Mouse (Mus musculus): Measurements from ENCODE around the gene Fmnl1.
A peak's percentile ranks its signal among the peaks of the same experiment; 100 is the strongest.

The Fmnl1 gene

DNA sequence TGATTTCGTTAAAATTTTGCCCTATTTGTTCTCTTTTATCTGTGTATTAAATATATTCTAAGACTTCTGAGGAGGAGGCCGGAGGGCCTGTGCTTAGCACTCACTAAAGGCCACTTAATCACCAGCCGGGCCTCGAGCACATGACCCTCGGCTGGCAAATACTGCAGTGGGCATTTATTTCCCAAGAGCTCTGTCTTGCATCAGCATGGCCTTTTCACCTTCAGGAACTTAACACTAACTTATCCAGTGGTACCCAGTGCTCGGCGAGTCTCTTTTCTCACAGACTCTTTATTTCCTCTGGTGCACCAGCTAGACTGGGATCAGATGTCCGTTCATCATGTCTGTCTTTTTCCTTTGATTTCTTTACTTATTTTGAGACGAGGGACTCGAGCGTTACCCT lies 10.2 kb upstream of the Fmnl1 start:
- DNase-seq (ENCODE audit: low read depth in 2 of 2, low spot score in 2 of 2), result no peak

DNA sequence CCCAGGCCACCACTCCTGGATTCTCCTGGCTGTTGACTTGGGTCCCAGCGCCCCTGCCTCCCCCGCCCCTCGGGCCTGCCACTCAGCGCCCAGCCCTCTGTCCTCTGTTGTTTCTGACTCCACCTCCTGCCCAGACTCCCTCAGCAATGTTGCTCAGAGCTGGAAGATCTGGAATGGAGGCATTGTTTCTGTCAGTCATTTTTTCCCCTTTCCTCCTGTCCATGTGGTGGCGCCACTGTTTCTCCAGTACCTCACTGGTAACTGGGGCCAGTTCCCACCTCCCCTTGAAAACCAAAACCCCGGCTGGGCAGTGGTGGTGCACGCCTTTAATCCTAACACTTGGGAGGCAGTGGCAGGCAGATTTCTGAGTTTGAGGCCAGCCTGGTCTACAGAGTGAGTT lies 9.5 kb upstream of the Fmnl1 start:
- DNase-seq (ENCODE audit: low read depth in 2 of 2, low spot score in 2 of 2), result no peak

- peak; percentile 56 to 70 for DNase-seq (ENCODE audit: low read depth in 2 of 2, low spot score in 2 of 2)
Measured at GRCm38 (mm10) chr11:103162132-103162531, 8.8 kb upstream of the Fmnl1 start.

- no peak for DNase-seq (ENCODE audit: low read depth in 2 of 2, low spot score in 2 of 2)
Measured at GRCm38 (mm10) chr11:103164391-103164790, 6.5 kb upstream of the Fmnl1 start.

DNA sequence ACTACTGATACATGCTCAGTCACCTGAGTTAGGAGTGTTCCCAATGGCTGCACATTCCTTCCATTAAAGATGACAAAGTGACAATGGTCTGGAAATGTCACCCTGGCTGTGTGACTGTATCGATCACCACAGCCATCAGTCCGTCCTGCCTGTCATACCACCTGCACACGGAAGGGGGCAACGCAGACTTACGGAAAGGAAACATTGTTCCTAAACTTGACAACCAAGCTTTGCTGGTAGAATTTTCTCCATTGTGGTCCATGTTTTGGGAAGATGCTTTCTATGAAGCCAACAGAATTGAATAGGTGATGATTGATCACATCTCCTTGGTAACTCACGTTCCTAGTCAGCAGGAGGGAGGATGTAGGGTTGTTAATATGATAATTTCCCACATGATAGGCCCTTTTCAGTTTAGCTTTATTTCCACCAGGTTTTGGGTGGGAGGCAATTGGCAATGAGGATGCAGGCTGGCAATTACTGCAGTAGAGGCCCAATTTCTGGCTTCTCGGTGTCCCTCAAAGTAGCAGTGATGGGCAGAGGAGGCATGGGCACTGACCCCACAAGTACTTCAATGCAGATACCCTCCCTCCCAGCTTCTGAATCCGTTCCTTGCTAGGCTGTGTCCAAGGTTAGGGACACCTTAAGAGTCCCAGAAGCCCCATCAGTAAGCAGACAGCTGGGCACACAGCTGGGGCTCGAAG lies 2.1 kb upstream of the Fmnl1 start:
- peak; percentile 71 to 83 for DNase-seq (ENCODE audit: low read depth in 2 of 2, low spot score in 2 of 2)

DNA sequence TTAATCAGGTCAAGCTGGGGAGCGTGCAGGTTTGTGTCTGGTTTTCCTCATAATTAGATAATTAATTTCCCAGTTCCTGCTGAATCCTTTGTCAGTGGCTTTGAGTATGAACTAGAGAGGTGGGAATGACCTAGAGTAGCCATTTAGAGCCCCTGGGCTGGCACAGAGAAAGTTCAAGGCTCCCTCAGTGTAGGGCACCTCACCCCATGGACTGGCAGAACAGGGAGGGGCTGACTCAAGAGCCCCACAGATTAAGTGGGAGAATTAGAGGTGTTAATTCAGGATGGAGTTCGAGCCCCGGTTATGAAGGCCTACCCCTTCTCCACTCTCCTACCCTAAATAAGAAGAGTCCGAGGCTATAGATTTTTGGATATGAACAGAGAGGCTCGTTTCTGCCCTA lies 1.2 kb upstream of the Fmnl1 start:
- DNase-seq (ENCODE audit: low read depth in 2 of 2, low spot score in 2 of 2), result no peak

DNA sequence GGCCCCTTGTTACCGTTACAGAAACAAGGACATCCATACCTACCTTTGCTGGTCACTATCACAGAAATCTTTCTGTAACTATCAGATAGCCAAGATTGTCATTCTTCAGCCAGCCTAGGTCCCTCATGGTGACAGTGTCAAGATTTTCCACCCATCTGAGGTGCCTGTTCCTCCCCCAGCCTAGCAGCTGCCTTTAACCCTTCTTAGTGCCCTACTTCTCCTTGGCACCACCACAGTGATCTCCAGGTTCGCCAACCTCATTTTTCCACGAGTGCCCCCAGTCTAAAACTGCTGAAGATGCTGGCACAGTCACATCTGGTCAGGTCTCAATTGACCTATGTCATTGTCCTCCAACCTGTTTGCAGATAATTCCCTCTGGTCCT lies 805 bp upstream of the Fmnl1 start:
- no peak for DNase-seq (ENCODE audit: low read depth in 2 of 2, low spot score in 2 of 2)

DNA sequence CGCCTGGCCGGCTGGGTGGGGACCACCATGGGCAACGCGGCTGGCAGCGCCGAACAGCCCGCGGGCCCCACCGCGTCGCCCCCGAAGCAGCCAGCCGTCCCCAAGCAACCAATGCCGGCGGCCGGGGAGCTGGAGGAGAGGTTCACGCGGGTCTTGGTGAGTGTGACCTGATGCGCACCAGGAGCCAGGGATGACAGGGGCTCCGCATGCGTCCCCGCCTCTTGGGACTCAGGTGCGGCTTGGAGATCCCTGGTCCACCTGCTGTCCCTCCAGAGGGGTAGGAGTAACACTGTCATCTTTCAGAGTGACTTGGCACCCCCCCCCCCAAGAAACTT lies 346 bp downstream of the Fmnl1 start:
- DNase-seq (ENCODE audit: low read depth in 2 of 2, low spot score in 2 of 2), result no peak

- DNase-seq (ENCODE audit: low read depth in 2 of 2, low spot score in 2 of 2), result no peak
Measured at GRCm38 (mm10) chr11:103171703-103172391, 940 bp downstream of the Fmnl1 start.

DNA sequence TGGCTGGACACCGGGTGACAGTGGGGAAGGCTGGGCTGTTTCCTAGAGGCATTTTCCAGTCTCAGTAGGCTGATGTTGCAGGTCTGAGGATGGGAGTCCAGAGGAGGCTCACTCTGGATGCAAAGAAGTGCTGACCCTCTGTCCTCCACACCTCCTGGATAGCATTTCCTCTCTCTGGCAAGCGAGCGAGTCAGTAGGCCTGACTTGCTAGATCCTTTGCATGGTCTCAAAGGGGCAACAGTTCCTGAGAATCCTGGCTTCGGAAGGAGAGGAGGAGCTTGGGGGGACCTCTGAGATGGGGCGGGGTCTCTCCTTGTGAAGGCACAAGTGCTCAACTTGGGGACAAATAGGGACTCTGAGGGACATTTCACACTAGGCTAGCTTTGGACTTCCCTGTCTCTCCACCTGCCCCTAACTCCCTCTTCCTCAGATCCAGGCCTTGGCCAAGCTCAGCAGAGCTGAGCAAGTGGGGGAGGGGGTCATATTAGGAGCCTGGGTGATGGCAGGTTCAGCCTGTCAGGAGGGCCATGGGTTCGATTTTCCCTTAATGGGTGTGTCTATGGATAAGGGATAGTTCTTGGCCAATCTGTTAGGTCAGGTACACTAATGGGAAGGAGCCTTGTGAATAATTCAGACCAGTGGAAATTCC lies 1.6 kb downstream of the Fmnl1 start:
- DNase-seq (ENCODE audit: low read depth in 2 of 2, low spot score in 2 of 2), result no peak

GRCm38 (mm10) chr11:103173041-103173770 lies 2.3 kb downstream of the Fmnl1 start:
- DNase-seq (ENCODE audit: low read depth in 2 of 2, low spot score in 2 of 2), result no peak

GRCm38 (mm10) chr11:103173771-103174344 lies 3.0 kb downstream of the Fmnl1 start:
- no peak for DNase-seq (ENCODE audit: low read depth in 2 of 2, low spot score in 2 of 2)

DNA sequence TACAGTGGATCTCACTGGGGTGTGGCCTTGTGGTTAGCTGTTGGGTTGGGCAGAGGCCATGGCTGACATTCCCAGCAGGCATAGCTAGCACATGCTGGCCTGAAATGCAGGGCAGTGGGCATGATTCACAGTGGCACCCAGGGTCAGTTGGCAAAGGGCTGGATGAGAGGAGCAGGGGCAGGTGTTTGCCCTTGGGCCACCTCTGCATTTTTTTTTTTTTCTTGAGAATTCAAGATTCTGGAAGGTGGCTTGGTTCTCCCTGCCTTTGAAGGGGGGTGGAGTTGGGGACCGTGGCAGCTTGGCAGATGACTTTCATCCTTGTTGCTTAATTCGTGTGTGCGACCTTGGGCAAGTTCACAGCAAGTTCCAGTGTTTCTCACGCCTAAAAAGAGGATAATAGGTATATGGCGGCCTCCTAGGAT lies 3.5 kb downstream of the Fmnl1 start:
- DNase-seq (ENCODE audit: low read depth in 2 of 2, low spot score in 2 of 2), result no peak

- peak; percentile 91 to 92 for DNase-seq (ENCODE audit: low read depth in 2 of 2, low spot score in 2 of 2)
Measured at GRCm38 (mm10) chr11:103174891-103175391, 4.0 kb downstream of the Fmnl1 start.

DNA sequence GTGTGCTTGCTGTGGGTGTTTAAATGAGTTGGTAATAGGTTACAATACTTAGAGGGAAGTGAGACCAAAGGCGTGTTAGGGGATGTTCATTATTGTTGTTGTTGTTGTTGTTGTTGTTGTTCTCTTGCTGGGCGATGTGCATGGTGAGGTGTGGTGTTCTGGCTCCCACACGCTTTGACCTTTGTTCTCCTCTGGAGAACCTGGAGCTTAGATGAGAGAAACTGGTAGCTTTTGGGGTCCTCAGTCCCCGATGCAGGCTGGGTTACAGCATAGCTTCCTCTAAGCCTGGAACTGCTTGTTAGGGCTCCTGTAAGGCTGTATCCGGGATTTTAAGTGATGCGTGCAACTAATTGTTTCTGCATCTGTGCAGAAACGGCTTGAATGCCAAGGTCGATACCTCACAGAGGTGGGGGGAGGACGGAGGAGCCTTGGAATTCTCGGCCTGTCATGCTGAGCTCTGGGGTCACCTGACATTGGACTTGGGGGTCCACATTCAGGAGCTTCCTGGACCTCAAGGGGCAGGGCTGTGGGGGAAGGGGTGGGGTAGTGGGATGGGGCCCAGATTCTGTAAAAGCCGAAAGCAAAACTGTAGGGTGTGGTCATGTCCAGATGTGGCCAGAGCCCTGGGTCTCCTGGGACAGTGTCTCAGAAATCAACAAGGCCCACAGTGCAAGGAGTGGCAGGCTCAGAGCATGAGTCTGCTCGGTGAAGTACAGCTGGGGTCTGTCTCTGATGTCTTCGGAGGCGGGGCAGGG lies 5.0 kb downstream of the Fmnl1 start:
- no peak for DNase-seq (ENCODE audit: low read depth in 2 of 2, low spot score in 2 of 2)

GRCm38 (mm10) chr11:103176510-103176909 lies 5.6 kb downstream of the Fmnl1 start:
- no peak for DNase-seq (ENCODE audit: low read depth in 2 of 2, low spot score in 2 of 2)

DNA sequence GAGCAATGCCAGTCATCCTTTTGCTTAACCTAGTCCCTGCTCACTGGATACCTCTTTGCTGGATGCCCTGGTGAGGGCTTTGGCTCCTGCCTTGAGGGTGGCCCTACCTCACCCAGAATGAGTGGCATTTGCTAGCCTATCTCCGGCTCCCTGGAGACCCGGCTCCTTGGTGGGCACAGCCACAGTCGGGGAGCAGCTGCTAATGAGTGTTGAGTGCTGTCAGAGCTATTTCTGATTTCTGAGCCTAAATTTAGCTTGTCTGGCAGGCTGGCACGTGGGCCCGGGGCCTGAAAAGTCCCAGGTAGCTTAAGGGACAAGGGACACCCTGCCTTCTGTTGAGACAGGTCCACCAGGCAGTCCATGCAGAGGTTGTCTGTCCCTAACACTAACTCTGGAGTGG lies 6.3 kb downstream of the Fmnl1 start:
- no peak for DNase-seq (ENCODE audit: low read depth in 2 of 2, low spot score in 2 of 2)

DNA sequence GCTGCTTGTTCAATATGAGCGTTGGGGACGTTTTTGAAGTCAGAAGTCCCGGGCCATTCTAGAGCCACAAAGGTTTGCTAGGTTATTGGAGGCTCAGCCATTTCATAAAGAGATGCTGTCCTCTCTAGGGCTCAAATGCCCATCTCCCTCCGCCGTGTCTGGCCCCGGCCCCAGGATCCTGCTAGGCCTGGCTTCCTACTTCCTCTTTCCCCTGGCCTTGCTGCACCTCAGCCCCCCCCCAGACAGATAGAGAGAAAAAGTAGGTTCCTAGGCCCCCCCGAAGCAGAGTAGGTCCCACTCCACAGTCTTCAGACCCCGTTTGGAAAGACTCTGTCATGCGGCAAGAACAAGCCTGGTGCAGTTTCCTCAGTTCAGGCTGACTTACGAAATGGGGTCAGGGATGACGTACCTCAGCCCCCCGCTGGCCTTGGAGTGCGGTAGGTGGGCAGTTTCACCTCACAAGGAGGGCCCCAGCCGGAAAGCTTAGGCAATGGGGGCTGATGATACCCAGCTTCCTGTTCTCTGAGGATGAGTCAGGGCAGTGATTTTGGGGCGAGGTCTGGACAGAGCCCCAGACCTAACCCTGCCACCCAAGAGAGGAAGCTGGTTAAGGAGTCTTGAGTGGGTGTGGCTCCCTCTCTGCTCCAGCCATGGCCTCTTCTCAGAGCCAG lies 7.0 kb downstream of the Fmnl1 start:
- peak; percentile 60 to 64 for DNase-seq (ENCODE audit: low read depth in 2 of 2, low spot score in 2 of 2)

DNA sequence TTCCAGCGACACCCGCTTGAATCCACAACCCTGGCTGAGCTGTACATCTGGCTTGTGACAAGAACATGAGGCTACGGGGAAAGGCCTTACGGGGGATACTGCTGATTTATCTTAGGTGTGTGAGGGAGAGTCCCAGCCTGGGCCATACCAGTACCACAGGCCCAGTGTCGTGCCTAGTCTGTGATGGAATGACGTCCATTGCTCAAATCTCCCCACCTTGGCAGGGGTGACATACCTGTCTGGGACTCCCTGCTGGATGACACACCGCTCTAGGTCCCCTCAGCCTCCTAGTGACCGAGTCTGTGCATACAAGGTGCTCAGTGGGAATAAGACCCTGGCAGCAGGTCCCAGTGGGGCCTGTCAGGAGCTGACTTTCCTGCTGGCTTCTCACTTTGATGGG lies 7.8 kb downstream of the Fmnl1 start:
- DNase-seq (ENCODE audit: low read depth in 2 of 2, low spot score in 2 of 2), result no peak

DNA sequence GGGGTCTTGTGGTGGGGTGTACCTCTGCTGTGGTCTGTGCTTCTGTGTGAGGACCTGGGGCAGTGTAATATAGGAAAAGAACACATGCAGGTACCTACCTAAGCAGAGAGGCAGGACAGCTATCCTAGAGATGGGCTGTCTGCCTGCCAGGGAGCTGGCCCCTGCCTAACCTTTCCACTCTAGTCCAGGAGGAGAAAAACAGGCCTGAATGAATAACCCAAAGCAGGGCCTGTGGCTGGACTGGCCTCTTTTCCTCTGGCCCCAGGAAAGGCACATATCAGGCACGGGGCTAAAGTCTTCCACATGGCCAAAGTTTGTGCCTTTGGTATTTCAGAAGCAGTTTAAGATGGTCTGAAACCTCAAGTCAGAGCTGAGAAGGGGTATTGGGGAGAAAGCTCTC lies 9.5 kb downstream of the Fmnl1 start:
- DNase-seq (ENCODE audit: low read depth in 2 of 2, low spot score in 2 of 2), result no peak

Measured in CD8-positive naive resting alpha-beta T cell, adult 2 months (primary cell).